Mouse (Mus musculus) C2C12 (cell line): ENCODE data around the gene Tceal7.

Experiments
- CEBPB ChIP-seq: IDR thresholded peaks from one replicate; pipeline ENCODE4 v1.6.1; 2011; ENCODE audit warnings: low read depth, mild to moderate bottlenecking, control low read depth, moderate library complexity
- CTCF ChIP-seq: IDR thresholded peaks from one replicate; pipeline ENCODE4 v1.5.1; 2011; ENCODE audit not compliant: control insufficient read depth, insufficient read depth, insufficient read length
- FOSL1 ChIP-seq: IDR thresholded peaks from one replicate; pipeline ENCODE4 v1.8.0; 2011; ENCODE audit warnings: mild to moderate bottlenecking, low read length; ENCODE audit not compliant: poor library complexity, insufficient read depth, severe bottlenecking
- MAX ChIP-seq: IDR thresholded peaks from one replicate; pipeline ENCODE4 v1.6.1; 2011; ENCODE audit warnings: mild to moderate bottlenecking, control low read depth
- MYOD1 ChIP-seq: IDR thresholded peaks from one replicate; pipeline ENCODE4 v1.6.1; 2011; ENCODE audit warnings: low read depth; ENCODE audit not compliant: control insufficient read depth, insufficient read length
- MYOG ChIP-seq: IDR thresholded peaks from one replicate; pipeline ENCODE4 v1.6.1; 2011; ENCODE audit not compliant: control insufficient read depth, insufficient read length; ENCODE audit errors: extremely low read depth
- USF1 ChIP-seq: IDR thresholded peaks from one replicate; pipeline ENCODE4 v1.6.1; 2011; ENCODE audit warnings: low read depth, mild to moderate bottlenecking, control low read depth, moderate library complexity

DNA sequence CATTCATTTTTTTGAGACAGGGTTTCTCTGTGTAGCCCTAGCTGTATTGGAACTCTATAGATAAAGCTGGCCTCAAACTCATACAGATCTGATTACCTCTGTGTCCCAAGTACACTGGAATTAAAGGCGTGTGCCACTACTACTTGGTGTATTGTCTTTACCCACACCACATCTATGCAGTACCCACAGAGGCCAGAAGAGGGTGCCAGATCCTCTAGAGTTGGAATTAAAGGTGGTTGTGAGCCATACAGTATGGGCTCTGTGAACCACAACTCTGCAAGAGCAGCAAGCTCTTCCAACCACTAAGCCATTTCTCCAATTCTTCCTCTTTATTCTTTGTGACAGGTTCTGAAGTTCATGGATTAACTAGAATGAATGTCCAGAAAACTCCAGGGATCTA lies 17.7 kb upstream of the Tceal7 start:
- no peak for TF ChIP-seq CTCF
- TF ChIP-seq MAX = no peak
- TF ChIP-seq MYOD1 = no peak
- TF ChIP-seq FOSL1 = no peak
- no peak for TF ChIP-seq USF1
- no peak for TF ChIP-seq MYOG
- TF ChIP-seq CEBPB = no peak
